Mouse (Mus musculus) adrenal gland, adult 18-20 months (tissue): ENCODE data around the gene Snrpb. TPM values are rescaled to one million over a fixed set of nuclear protein-coding genes. Genes with fewer than 3 reads are reported as not detected.

Experiments
- DNase-seq, 2 experiments: peaks; one replicate each; pipeline ENCODE4 v3.0.0; 2021 to 2022; ENCODE audit warnings: low spot score in 2 of 2
- total RNA-seq, 2 experiments: library from RNA; stranded (reverse); gene quantifications; 1 replicate in 1 of 2; 2 replicates in 1 of 2; pipeline ENCODE4 v1.2.3; 2021

Snrpb gene
- total RNA-seq, 2 experiments from 2014 or later, result 168 to 170 TPM

GRCm38 (mm10) chr2:130144703-130145324 is 34.4 kb downstream of the Snrpb start:
- no peak for DNase-seq

GRCm38 (mm10) chr2:130143011-130143410 is 36.2 kb downstream of the Snrpb start:
- DNase-seq, result no peak

GRCm38 (mm10) chr2:130129687-130130086 is 49.5 kb downstream of the Snrpb start:
- DNase-seq, result no peak

- no peak for DNase-seq
These were observed 53.1 kb downstream of the Snrpb start for GRCm38 (mm10) chr2:130126073-130126472.

GRCm38 (mm10) chr2:130125279-130126059 is 53.7 kb downstream of the Snrpb start:
- DNase-seq, result no peak

Other genes with a start within 250 kb of the Snrpb start
- gene Tgm3, start 167.1 kb downstream of the Snrpb start, total RNA-seq, result 1 to 10 TPM in 1 of 2 experiments, under 1 TPM in 1; 0.10 to 5.3 TPM
- not detected for gene Tgm6, start 67.0 kb downstream of the Snrpb start, total RNA-seq
- not detected for gene Tmc2, start 15.8 kb upstream of the Snrpb start, total RNA-seq
- gene Nop56, start 95.0 kb upstream of the Snrpb start, total RNA-seq, result 100 to 1,000 TPM; 118 to 134 TPM
- 100 to 1,000 TPM; 406 to 739 TPM for gene Idh3b, start 105.1 kb upstream of the Snrpb start, total RNA-seq
- gene Ebf4, start 115.8 kb upstream of the Snrpb start, total RNA-seq, result 1 to 10 TPM; 3.7 to 4.4 TPM
- 1 to 10 TPM; 6.3 to 6.4 TPM for gene Cpxm1, start 218.2 kb upstream of the Snrpb start, total RNA-seq
- gene Gm28372, start 225.8 kb upstream of the Snrpb start, total RNA-seq, result not detected
- gene 1700020A23Rik, start 225.9 kb upstream of the Snrpb start, total RNA-seq, result not detected
- gene Tmem239, start 227.1 kb upstream of the Snrpb start, total RNA-seq, result not detected
- 10 to 100 TPM; 47.9 to 71.8 TPM for gene Vps16, start 244.9 kb upstream of the Snrpb start, total RNA-seq
- 10 to 100 TPM; 14.8 to 18.7 TPM for gene Pced1a, start 245.3 kb upstream of the Snrpb start, total RNA-seq